Mouse (Mus musculus) ovary, postnatal 10 days (tissue): ENCODE measurements around the gene Wnt10b.
A peak's percentile ranks its signal among the peaks of the same experiment; 100 is the strongest.

Experiments
- DNase-seq: peaks from one replicate; pipeline ENCODE4 v3.0.0; 2022; ENCODE audit warnings: low spot score

The Wnt10b gene

DNA sequence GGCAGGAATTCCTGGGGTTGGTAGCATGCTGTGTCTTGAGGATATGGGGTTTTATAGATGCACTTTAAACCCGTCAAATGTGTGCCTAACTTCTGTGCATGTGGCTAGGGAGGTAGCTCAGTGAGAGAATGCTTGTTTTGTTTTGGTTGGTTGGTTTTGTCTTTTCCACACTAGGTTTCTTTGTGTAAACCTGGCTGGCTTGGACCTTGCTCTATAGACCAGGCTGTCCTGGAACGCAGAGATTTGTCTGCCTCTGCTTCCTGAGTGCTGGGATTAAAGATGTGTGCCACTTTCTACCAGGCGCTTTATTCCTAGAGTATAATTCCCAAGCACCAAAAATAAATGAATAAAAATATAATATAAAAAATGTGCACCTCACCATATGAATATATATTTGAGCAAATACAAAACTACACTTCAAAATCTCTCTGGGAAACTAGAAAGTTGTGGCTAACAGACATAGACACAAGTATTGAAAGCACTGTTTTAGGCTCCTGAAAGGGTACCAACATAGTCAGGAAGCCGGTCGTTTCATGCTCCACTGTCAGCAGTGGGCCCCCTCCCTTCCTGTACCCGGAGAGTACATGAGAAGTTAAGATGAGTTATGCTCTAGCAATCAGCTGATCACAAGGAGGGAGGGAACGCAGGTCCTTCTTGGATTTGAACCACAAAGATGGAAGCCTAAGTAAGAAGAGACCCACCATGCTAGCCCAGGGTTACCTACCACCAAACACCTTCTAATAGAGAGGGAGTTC, 48.0 kb downstream of the Wnt10b start:
- DNase-seq, result no peak

DNA sequence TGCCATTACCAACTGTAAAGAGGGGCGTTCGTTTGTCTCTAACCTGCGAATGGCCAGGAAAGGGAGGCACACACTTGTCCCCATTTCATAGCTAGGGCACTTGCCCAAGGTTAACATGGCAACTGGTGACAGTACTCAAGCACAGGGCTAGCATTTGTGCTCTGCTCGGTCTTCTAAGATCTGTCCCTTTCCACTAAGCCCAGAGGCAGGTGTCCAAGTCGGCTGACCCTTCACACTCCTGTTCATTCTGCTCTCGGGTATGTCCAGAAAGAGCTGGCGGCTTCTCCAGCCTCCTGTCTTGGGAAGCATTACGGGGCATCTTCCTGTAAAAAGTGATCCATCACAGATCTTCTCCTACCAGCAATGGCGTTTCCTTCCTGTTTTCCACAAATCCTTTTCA, 49.6 kb downstream of the Wnt10b start:
- DNase-seq, result no peak

- DNase-seq, result peak; percentile 18
Observed at GRCm38 (mm10) chr15:98727443-98728321, 50.3 kb downstream of the Wnt10b start, which contains the start of gene Fkbp11. Fkbp11 (minus strand) TSS chr15:98728198.

GRCm38 (mm10) chr15:98726746-98727145, 51.2 kb downstream of the Wnt10b start:
- DNase-seq, result no peak

GRCm38 (mm10) chr15:98726079-98726478, 51.9 kb downstream of the Wnt10b start:
- no peak for DNase-seq

GRCm38 (mm10) chr15:98724441-98724840, 53.5 kb downstream of the Wnt10b start:
- no peak for DNase-seq

- no peak for DNase-seq
Observed at GRCm38 (mm10) chr15:98722854-98723253, 55.1 kb downstream of the Wnt10b start.

- DNase-seq, result no peak
Observed at GRCm38 (mm10) chr15:98722191-98722590, 55.8 kb downstream of the Wnt10b start.
